ENCODE assay signal across 19 mouse cellular contexts in genomic region chr2:27337261-27337660, GRCm38 (mm10).
DNase-seq lines count a peak whose midpoint lies in the region; ATAC-seq and TF ChIP-seq lines count a peak whose summit lies in the region.
"Had no signal": no experiment of that assay in that cellular context is flagged by ENCODE, and none has a peak within 500 bp of the region (broad histone marks: within the 10 kb centered on the region; RNA-seq: fewer than 3 reads in every experiment).

No protein-coding gene starts in this region.

- ATAC-seq in liver, embryonic 11.5 days (replicated peaks; ENCODE audit: low FRiP score), result no peak
- ATAC-seq: forebrain, embryonic 16.5 days had no signal

- no peaks in the 10 kb centered on the region for H3K9me3 ChIP-seq in liver, embryonic 11.5 days (ENCODE audit: control insufficient read depth, low read length)
- no peaks in the 10 kb centered on the region for H3K9me3 ChIP-seq in ES-E14 (ENCODE audit: control insufficient read depth, insufficient read depth, low read depth, low read length)
- H3K9me3 ChIP-seq in embryonic facial prominence, embryonic 10.5 days, result no peaks in the 10 kb centered on the region
- H3K9me3 ChIP-seq: heart, embryonic 10.5 days; limb, embryonic 13.5 days; megakaryocyte, embryonic 14.5 days had no signal

- no peak for TF ChIP-seq CTCF in liver, adult 2 months (IDR thresholded peaks at IDR 0.05; ENCODE audit: low read depth, low read length)

- no peak overlapping the region for H3K4me2 ChIP-seq in liver, embryonic 11.5 days
- H3K4me2 ChIP-seq: limb, embryonic 13.5 days; lung, embryonic 14.5 days had no signal

- H3K4me1 ChIP-seq in liver, adult 2 months (ENCODE audit: control insufficient read depth, insufficient read depth, low read length), result peaks cover 10% of the 10 kb centered on the region
- H3K4me1 ChIP-seq in liver, embryonic 11.5 days (replicated peaks; ENCODE audit: control insufficient read depth, insufficient read depth, low read length), result peaks cover 8% of the 10 kb centered on the region
- peaks cover 0 to 15% of the 10 kb centered on the region in 2 experiments; a peak in 2 of 4 replicates for H3K4me1 ChIP-seq in ES-E14 (ENCODE audit: control insufficient read depth in 2 of 2, insufficient read depth in 2 of 2, low read length in 2 of 2, poor library complexity in 1 of 2)
- H3K4me1 ChIP-seq in embryonic facial prominence, embryonic 10.5 days, result peaks cover 58% of the 10 kb centered on the region
- H3K4me1 ChIP-seq: megakaryocyte, embryonic 14.5 days had no signal

- H3K27ac ChIP-seq in liver, adult 2 months (replicated peaks; ENCODE audit: insufficient read depth, low read depth, low read length), result no peak overlapping the region
- no peak overlapping the region for H3K27ac ChIP-seq in liver, embryonic 11.5 days (ENCODE audit: low read depth, low read length)
- no peak overlapping the region; the same call in 1 of the 2 replicates for H3K27ac ChIP-seq in ES-E14 (ENCODE audit: insufficient read depth, low read depth, low read length, poor library complexity, severe bottlenecking)
- H3K27ac ChIP-seq in embryonic facial prominence, embryonic 10.5 days (replicated peaks), result peak overlapping the region; percentile 10; the same call in 1 of the 2 replicates
- H3K27ac ChIP-seq: limb, embryonic 13.5 days; liver, embryonic 14.5 days had no signal

- in situ Hi-C loops in ES-E14 (cut with MboI; ENCODE audit: low sequenced_read_pairs in 2 of 2, unreplicated experiment in 2 of 2), result no loop called here

- no peak overlapping the region for H3K9ac ChIP-seq in liver, adult 2 months (ENCODE audit: low read depth, low read length)
- no peak overlapping the region for H3K9ac ChIP-seq in liver, embryonic 11.5 days (ENCODE audit: low read depth, low read length)
- no peak overlapping the region for H3K9ac ChIP-seq in ES-E14 (ENCODE audit: insufficient read depth, low read depth, low read length, poor library complexity, severe bottlenecking)
- H3K9ac ChIP-seq: limb, embryonic 13.5 days; liver, embryonic 14.5 days; lung, embryonic 14.5 days had no signal

- no peaks in the 10 kb centered on the region for H3K27me3 ChIP-seq in liver, adult 2 months (ENCODE audit: control insufficient read depth, insufficient read depth, low read length)
- H3K27me3 ChIP-seq in liver, embryonic 11.5 days (replicated peaks; ENCODE audit: control insufficient read depth, insufficient read depth, low read length), result no peaks in the 10 kb centered on the region
- no peaks in the 10 kb centered on the region for H3K27me3 ChIP-seq in embryonic facial prominence, embryonic 10.5 days (replicated peaks; ENCODE audit: low read depth, poor library complexity, severe bottlenecking)
- H3K27me3 ChIP-seq: limb, embryonic 13.5 days had no signal

- H3K79me2 ChIP-seq in liver, adult 2 months (ENCODE audit: control insufficient read depth, insufficient read depth, low read length), result peaks cover 39% of the 10 kb centered on the region

- DNase-seq in kidney, adult 18-20 months, result peak; percentile 24
- DNase-seq in kidney, postnatal 4 days, result no peak
- peak; percentile 36 for DNase-seq in liver, adult 2 months (ENCODE audit: extremely low read depth, low read depth, low spot score)
- DNase-seq in liver, embryonic 11.5 days (ENCODE audit: low spot score), result no peak
- DNase-seq in ES-E14 (ENCODE audit: low read depth, low spot score) (peak; percentile 37), MN1 (ENCODE audit: low spot score) (no peak)
- no peak for DNase-seq in embryonic facial prominence, embryonic 10.5 days (ENCODE audit: low spot score)
- DNase-seq in heart, postnatal 4 days, result no peak
- DNase-seq: adrenal gland, postnatal 25 days; cerebellum, adult 11 months; cerebellum, adult 9-11 months; gastrocnemius, postnatal 10 days; layer of hippocampus, adult 9-11 months; lung, embryonic 14.5 days had no signal

- WGBS in liver, adult 2 months, result 59% methylated on average over 6 of the region's 6 CpGs
- WGBS in liver, embryonic 11.5 days, result 71% methylated on average over 6 of the region's 6 CpGs
- WGBS in embryonic facial prominence, embryonic 10.5 days, result 64% methylated on average over 6 of the region's 6 CpGs

- no peaks in the 10 kb centered on the region for H3K36me3 ChIP-seq in liver, adult 2 months (ENCODE audit: control insufficient read depth, insufficient read depth, low read length)
- H3K36me3 ChIP-seq in liver, embryonic 11.5 days (ENCODE audit: control insufficient read depth, insufficient read depth, low read length), result no peaks in the 10 kb centered on the region
- no peaks in the 10 kb centered on the region; the same call in 1 of the 2 replicates for H3K36me3 ChIP-seq in ES-E14 (ENCODE audit: control insufficient read depth, insufficient read depth, low read length, poor library complexity, severe bottlenecking)
- peaks cover 20% of the 10 kb centered on the region for H3K36me3 ChIP-seq in embryonic facial prominence, embryonic 10.5 days (replicated peaks)

- no peak for TF ChIP-seq POLR2A in liver, adult 2 months (IDR thresholded peaks at IDR 0.05; ENCODE audit: extremely low read depth, insufficient read depth, low read length)

- no peak overlapping the region for H3K4me3 ChIP-seq in liver, adult 2 months (ENCODE audit: insufficient read depth, low read depth, low read length)
- no peak overlapping the region for H3K4me3 ChIP-seq in liver, embryonic 11.5 days (ENCODE audit: low read depth, low read length)
- H3K4me3 ChIP-seq in ES-E14 (ENCODE audit: insufficient read depth in 1 of 2, low read depth in 1 of 2, low read length in 2 of 2, poor library complexity in 1 of 2, severe bottlenecking in 1 of 2), result no peak overlapping the region
- no peak overlapping the region for H3K4me3 ChIP-seq in embryonic facial prominence, embryonic 10.5 days
- H3K4me3 ChIP-seq: heart, embryonic 10.5 days; limb, embryonic 13.5 days had no signal

TF ChIP-seq in ES-E14, 5 proteins besides CTCF, POLR2A, EP300 and RAD21:
- no peak for TF ChIP-seq MAFK (IDR thresholded peaks at IDR 0.05; ENCODE audit: insufficient read depth, low read depth, low read length)

Comparison
In these comparisons a context has a peak if more than half of its experiments do, and no peak if none do; other contexts are left out.
1. DNase-seq: peak in kidney, adult 18-20 months (single experiment), liver, adult 2 months (single experiment) and ES-E14 (single experiment); none in kidney, postnatal 4 days (0 of 2), liver, embryonic 11.5 days (single experiment), embryonic facial prominence, embryonic 10.5 days (single experiment), heart, postnatal 4 days (single experiment) and MN1 (single experiment).